15 mouse cellular contexts compared by ENCODE assay signal in genomic region chr9:13920623-13921022, GRCm38 (mm10).
"Had no signal": no experiment of that assay in that cellular context is flagged by ENCODE, and none has a peak within 500 bp of the region (broad histone marks: within the 10 kb centered on the region; RNA-seq: fewer than 3 reads in every experiment).

No protein-coding gene starts in this region.

- H3K9me3 ChIP-seq: liver, embryonic 15.5 days; midbrain, embryonic 15.5 days; neural tube, embryonic 12.5 days; stomach, embryonic 15.5 days had no signal

- H3K4me1 ChIP-seq: liver, embryonic 15.5 days; stomach, embryonic 15.5 days had no signal

- DNase-seq: liver, postnatal 0 days; lung, adult 2 months; right cerebral cortex, postnatal 14 days; thymus, adult 2 months; thymus, postnatal 25 days; thymus, postnatal 4 days had no signal

- ATAC-seq: liver, postnatal 0 days; midbrain, embryonic 13.5 days; midbrain, embryonic 15.5 days had no signal

- H3K4me3 ChIP-seq: liver, embryonic 15.5 days; megakaryocyte, embryonic 14.5 days; midbrain, embryonic 13.5 days; midbrain, embryonic 15.5 days; neural tube, embryonic 12.5 days; stomach, embryonic 15.5 days had no signal

- H3K9ac ChIP-seq: liver, embryonic 15.5 days; liver, postnatal 0 days; midbrain, embryonic 13.5 days; midbrain, embryonic 15.5 days; neural tube, embryonic 12.5 days; stomach, embryonic 15.5 days had no signal

- H3K27ac ChIP-seq: liver, embryonic 15.5 days; macrophage; midbrain, embryonic 13.5 days; midbrain, embryonic 15.5 days; neural tube, embryonic 12.5 days; stomach, embryonic 15.5 days; stomach, postnatal 0 days had no signal

- H3K4me2 ChIP-seq: liver, embryonic 15.5 days; midbrain, embryonic 11.5 days; midbrain, embryonic 13.5 days; midbrain, embryonic 15.5 days; neural tube, embryonic 12.5 days; stomach, embryonic 15.5 days had no signal

- H3K36me3 ChIP-seq: liver, embryonic 15.5 days; midbrain, embryonic 13.5 days; midbrain, embryonic 15.5 days; neural tube, embryonic 12.5 days; stomach, embryonic 15.5 days had no signal

- H3K27me3 ChIP-seq: liver, embryonic 15.5 days; midbrain, embryonic 13.5 days; midbrain, embryonic 15.5 days; neural tube, embryonic 12.5 days; stomach, embryonic 15.5 days had no signal
